Mouse (Mus musculus): ENCODE measurements around the gene Snrpd2.

Gene Snrpd2

GRCm38 (mm10) chr7:19149626-19150025 is at the start of gene Snrpd2:
Snrpd2 (plus strand) TSS chr7:19149722.
- no peak for TF ChIP-seq GATA4 (IDR thresholded peaks at IDR 0.05; ENCODE audit: insufficient replicate concordance, low read length)

GRCm38 (mm10) chr7:19100290-19100689 is 49.2 kb upstream of the Snrpd2 start:
- TF ChIP-seq GATA4 (IDR thresholded peaks at IDR 0.05; ENCODE audit: insufficient replicate concordance, low read length) = no peak

DNA sequence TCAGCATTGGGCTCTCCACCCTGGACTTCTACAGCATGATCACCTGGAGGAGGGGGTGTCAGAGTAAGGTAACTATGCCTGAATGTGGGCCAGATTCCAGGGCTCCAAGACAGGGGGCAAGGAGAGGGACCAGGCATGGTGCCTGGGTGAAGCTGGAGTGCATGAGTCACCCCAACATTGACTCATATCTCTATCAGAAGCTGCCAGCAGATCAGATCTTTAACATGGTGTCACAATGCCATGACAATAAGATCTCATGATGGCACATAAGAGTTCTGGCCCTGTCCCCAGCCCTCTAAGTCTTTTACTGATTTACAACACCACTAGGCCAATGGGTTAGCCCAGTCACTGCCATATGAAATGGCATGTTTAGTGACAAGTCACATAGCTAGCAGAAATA is 45.8 kb upstream of the Snrpd2 start:
- TF ChIP-seq GATA4 (IDR thresholded peaks at IDR 0.05; ENCODE audit: insufficient replicate concordance, low read length) = no peak

GRCm38 (mm10) chr7:19104486-19104885 is 45.0 kb upstream of the Snrpd2 start:
- TF ChIP-seq GATA4 (IDR thresholded peaks at IDR 0.05; ENCODE audit: insufficient replicate concordance, low read length) = no peak

DNA sequence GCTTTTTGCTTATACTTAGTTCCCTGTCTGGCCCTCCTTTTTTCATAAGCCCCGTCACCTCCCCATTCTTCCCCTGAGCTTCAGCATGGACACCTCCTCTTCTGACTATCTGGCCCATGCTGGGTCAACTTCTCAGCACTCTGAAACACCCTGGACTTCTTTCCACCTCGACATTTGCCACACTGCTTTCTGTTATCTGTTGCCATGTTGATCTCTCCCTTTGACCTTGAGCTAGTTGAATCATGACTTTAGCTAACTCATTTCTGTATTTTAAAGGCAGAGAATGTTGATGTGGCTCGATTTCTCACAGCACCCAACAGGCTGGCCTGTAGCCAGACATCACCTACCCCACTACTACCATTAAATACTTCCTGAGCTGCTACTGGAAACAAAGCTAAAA is 42.1 kb upstream of the Snrpd2 start:
- TF ChIP-seq GATA4 (IDR thresholded peaks at IDR 0.05; ENCODE audit: insufficient replicate concordance, low read length) = no peak

GRCm38 (mm10) chr7:19109565-19109964 is 40.0 kb upstream of the Snrpd2 start:
- no peak for TF ChIP-seq GATA4 (IDR thresholded peaks at IDR 0.05; ENCODE audit: insufficient replicate concordance, low read length)

- no peak for TF ChIP-seq GATA4 (IDR thresholded peaks at IDR 0.05; ENCODE audit: insufficient replicate concordance, low read length)
Observed at GRCm38 (mm10) chr7:19118028-19118771, 31.3 kb upstream of the Snrpd2 start, which contains the start of gene Gm4969. Gm4969 (minus strand) TSS chr7:19118368.

DNA sequence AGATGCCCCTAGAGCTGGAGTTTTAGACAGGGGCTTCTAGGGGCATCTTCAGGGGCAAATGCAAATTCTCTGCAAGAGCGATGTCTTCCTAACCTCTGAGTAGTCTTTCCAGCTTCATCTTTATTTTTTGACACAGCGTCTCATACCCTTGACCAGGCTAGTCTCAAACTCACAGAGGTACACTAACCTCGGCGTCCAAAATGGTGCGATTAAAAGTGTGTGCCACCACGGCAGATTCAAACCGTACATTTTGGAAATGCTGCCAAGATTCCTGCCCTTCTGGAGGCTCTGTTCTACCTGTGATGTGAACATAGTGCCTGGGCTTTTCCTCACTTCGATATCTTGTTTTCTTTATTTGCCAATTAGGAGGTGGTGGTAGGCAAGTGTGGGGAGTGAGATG is 30.4 kb upstream of the Snrpd2 start:
- no peak for TF ChIP-seq GATA4 (IDR thresholded peaks at IDR 0.05; ENCODE audit: insufficient replicate concordance, low read length)

DNA sequence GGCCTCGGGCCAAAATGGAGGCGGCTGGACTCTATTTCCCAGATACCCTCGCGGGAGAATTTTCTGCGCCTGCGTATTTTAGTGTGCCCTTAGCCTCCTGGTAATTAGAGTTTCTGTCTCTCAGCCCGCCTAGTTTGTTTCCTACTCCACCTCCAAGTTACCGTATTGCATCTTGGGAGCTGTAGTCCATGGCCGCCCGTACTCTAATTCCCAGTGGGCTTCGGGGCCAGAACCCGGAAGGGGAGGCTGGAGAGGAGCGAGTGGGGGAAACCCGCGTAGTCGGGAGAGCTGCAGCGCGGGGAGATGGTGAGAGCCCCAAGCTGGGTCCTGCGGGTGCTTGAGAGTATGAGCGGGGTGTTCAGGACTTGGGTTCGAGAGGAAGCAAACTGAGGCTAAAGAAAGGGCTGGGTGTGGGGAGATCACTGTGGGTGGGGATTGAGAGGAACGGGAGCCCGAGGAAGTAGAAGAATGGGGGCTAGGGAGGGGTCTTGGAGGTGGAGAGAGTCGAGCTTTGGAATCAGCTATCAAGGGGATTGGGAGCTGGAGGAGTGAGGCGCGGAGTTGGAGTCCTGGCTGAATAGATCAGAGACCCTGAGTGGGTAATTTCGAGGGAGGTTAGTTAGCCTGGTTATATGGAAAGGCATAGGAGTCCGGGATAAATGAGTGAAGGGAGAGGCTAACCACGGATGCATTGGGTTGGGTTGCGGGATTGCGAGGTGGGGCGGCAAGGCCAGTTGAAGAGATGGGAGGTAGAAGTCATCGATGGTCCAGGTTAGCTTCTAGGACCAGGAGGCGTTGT is 29.7 kb upstream of the Snrpd2 start, which contains the start of gene Fbxo46:
Gene Fbxo46 (plus strand): TSS at position 229 of the 799 bp plus-strand sequence.
- TF ChIP-seq GATA4 (IDR thresholded peaks at IDR 0.05; ENCODE audit: insufficient replicate concordance, low read length) = no peak

DNA sequence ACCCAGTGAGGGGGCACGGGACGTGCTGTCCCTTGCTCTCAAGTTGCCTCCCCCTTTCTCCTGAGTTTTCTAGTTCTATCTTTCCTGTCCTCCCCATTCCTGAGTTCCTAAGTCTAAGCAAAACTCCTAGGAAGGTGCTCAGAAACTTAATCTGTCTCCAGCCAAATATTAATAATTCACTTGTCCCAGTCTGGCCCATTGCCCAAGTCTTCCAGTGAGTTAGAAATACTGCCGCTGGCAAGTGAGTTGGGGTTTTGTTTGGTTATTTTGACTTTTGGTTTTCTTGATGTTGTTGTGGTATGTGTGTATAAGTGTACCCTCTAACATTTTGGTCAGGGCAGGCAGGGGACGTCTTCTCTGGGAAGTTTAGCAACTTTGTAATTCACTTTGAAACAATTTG is 27.8 kb upstream of the Snrpd2 start:
- TF ChIP-seq GATA4 (IDR thresholded peaks at IDR 0.05; ENCODE audit: insufficient replicate concordance, low read length) = no peak

- TF ChIP-seq GATA4 (IDR thresholded peaks at IDR 0.05; ENCODE audit: insufficient replicate concordance, low read length) = no peak
Observed at GRCm38 (mm10) chr7:19124713-19125112, 24.8 kb upstream of the Snrpd2 start.

DNA sequence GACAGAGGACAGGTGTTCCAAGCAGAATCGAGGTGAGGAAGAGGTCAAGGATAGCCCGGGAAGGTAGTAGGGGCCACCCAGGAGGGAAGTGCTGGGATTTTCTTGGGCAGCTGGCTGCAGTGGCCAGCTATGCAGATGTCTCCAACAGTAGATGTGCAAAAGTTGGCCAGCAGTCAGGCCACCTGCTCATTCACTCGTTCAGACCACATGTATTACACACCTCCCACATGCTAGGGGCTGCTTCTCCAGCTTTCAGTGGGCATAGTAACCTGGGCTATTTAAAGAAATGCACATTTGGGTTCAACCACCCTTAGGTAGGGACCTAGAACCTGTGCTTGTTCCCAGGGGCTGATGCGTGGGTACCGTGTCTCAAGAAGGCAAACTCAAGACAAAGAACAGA is 21.8 kb upstream of the Snrpd2 start:
- no peak for TF ChIP-seq GATA4 (IDR thresholded peaks at IDR 0.05; ENCODE audit: insufficient replicate concordance, low read length)

- no peak for TF ChIP-seq GATA4 (IDR thresholded peaks at IDR 0.05; ENCODE audit: insufficient replicate concordance, low read length)
Observed at GRCm38 (mm10) chr7:19129396-19129795, 20.1 kb upstream of the Snrpd2 start.

DNA sequence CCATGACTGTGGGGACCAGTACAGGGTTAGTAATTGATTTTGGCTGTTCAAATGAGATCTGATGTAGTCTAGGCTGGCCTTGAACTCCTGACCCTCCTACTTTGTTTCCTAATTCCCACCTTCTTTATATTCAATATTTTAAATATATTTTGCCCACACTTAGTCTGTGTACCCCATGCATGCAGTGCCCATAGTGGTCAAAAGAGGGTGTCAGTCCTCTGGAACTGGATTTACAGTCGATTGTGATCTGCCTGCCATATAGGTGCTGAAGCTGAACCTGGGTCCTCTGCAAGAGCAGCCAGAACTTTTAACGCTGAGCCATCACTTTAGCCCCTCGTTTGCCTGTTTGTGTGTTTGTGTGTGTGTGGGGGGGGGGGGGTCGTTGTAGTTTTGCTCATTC is 18.9 kb upstream of the Snrpd2 start:
- no peak for TF ChIP-seq GATA4 (IDR thresholded peaks at IDR 0.05; ENCODE audit: insufficient replicate concordance, low read length)

GRCm38 (mm10) chr7:19131324-19131848 is 18.1 kb upstream of the Snrpd2 start:
- TF ChIP-seq GATA4 (IDR thresholded peaks at IDR 0.05; ENCODE audit: insufficient replicate concordance, low read length) = no peak; the same call in 1 of the 2 replicates

DNA sequence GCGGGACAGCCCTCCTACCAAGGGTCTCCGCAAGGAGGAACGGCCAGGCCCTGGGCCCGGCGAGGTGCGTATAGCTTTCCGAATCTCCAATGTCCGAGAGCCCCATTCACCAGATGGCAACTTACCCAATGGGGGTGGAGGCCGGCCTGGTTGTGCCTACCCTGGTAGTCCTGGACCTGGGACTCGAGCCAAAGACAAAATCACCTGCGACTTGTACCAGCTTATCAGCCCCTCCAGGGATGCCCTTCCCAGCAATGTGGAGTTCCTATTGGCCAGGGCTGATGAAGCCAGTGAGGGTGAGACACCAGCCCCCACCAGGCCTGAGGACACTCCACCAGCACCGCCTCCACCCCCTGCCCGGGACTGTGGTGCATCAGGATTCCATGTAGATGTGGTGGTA is 13.4 kb upstream of the Snrpd2 start:
- TF ChIP-seq GATA4 (IDR thresholded peaks at IDR 0.05; ENCODE audit: insufficient replicate concordance, low read length) = no peak

Data from liver, adult (tissue).